Mouse (Mus musculus): Measurements from ENCODE around the gene Cops7b. TPM values are rescaled to one million over a fixed set of nuclear protein-coding genes. Genes with fewer than 3 reads are reported as not detected.

Cops7b gene
- polyA plus RNA-seq, 1 experiment, result 25.2 TPM

- H3K27me3 ChIP-seq (ENCODE audit: control insufficient read depth, insufficient read depth, insufficient read length), result no peaks in the 10 kb centered on the region
Observed at GRCm38 (mm10) chr1:86546797-86547196, 35.9 kb upstream of the Cops7b start.

GRCm38 (mm10) chr1:86551299-86551698 is 31.4 kb upstream of the Cops7b start:
- Histone ChIP-seq H3K79me2 (ENCODE audit: control insufficient read depth, insufficient read depth) (no peaks in the 10 kb centered on the region), H3K36me3 (ENCODE audit: control insufficient read depth, insufficient read depth) (peaks cover 6% of the 10 kb centered on the region), H3K4me3 (ENCODE audit: insufficient read depth, poor library complexity, severe bottlenecking) (no peak overlapping the region), H3ac (ENCODE audit: control insufficient read depth, insufficient read length, low read depth) (no peak overlapping the region), H3K27me3 (ENCODE audit: control insufficient read depth, insufficient read depth, insufficient read length) (no peaks in the 10 kb centered on the region), H3K79me3 (ENCODE audit: low read depth) (no peaks in the 10 kb centered on the region)
- no peak for TF ChIP-seq MYOG (IDR thresholded peaks at IDR 0.05; ENCODE audit: control insufficient read depth, extremely low read depth, insufficient read length)
- no peak for TF ChIP-seq FOSL1 (IDR thresholded peaks at IDR 0.05; ENCODE audit: insufficient read depth, low read length, poor library complexity, severe bottlenecking)
- no peak for TF ChIP-seq MYOD1 (IDR thresholded peaks at IDR 0.05; ENCODE audit: control insufficient read depth, insufficient read length, low read depth)
- no peak for TF ChIP-seq MAX (IDR thresholded peaks at IDR 0.05)
- TF ChIP-seq CEBPB (IDR thresholded peaks at IDR 0.05; ENCODE audit: low read depth), result no peak
- TF ChIP-seq CTCF (IDR thresholded peaks at IDR 0.05; ENCODE audit: control insufficient read depth, insufficient read depth, insufficient read length), result no peak
- TF ChIP-seq USF1 (IDR thresholded peaks at IDR 0.05; ENCODE audit: low read depth), result no peak

More at GRCm38 (mm10) chr1:86546797-86547196, 35.9 kb upstream of the Cops7b start:
- H3K36me3 ChIP-seq (ENCODE audit: control insufficient read depth, insufficient read depth), result peaks cover 32% of the 10 kb centered on the region
- no peaks in the 10 kb centered on the region for H3K79me3 ChIP-seq (ENCODE audit: low read depth)
- H3K4me3 ChIP-seq (ENCODE audit: insufficient read depth, poor library complexity, severe bottlenecking), result no peak overlapping the region
- no peak overlapping the region for H3ac ChIP-seq (ENCODE audit: control insufficient read depth, insufficient read length, low read depth)
- TF ChIP-seq CEBPB (IDR thresholded peaks at IDR 0.05; ENCODE audit: low read depth), result no peak
- no peak for TF ChIP-seq USF1 (IDR thresholded peaks at IDR 0.05; ENCODE audit: low read depth)
- no peak for TF ChIP-seq CTCF (IDR thresholded peaks at IDR 0.05; ENCODE audit: control insufficient read depth, insufficient read depth, insufficient read length)
- no peak for TF ChIP-seq MYOG (IDR thresholded peaks at IDR 0.05; ENCODE audit: control insufficient read depth, extremely low read depth, insufficient read length)
- TF ChIP-seq FOSL1 (IDR thresholded peaks at IDR 0.05; ENCODE audit: insufficient read depth, low read length, poor library complexity, severe bottlenecking), result no peak
- no peak for TF ChIP-seq MAX (IDR thresholded peaks at IDR 0.05)
- no peak for TF ChIP-seq MYOD1 (IDR thresholded peaks at IDR 0.05; ENCODE audit: control insufficient read depth, insufficient read length, low read depth)
- no peaks in the 10 kb centered on the region for H3K79me2 ChIP-seq (ENCODE audit: control insufficient read depth, insufficient read depth)

- H3K79me3 ChIP-seq (ENCODE audit: low read depth), result no peaks in the 10 kb centered on the region
- peaks cover 6% of the 10 kb centered on the region for H3K36me3 ChIP-seq (ENCODE audit: control insufficient read depth, insufficient read depth)
- no peak overlapping the region for H3ac ChIP-seq (ENCODE audit: control insufficient read depth, insufficient read length, low read depth)
- no peak overlapping the region for H3K4me3 ChIP-seq (ENCODE audit: insufficient read depth, poor library complexity, severe bottlenecking)
- no peaks in the 10 kb centered on the region for H3K79me2 ChIP-seq (ENCODE audit: control insufficient read depth, insufficient read depth)
- TF ChIP-seq MAX (IDR thresholded peaks at IDR 0.05), result no peak
- H3K27me3 ChIP-seq (ENCODE audit: control insufficient read depth, insufficient read depth, insufficient read length), result no peaks in the 10 kb centered on the region
Observed at GRCm38 (mm10) chr1:86551877-86552276, 30.8 kb upstream of the Cops7b start.

GRCm38 (mm10) chr1:86555665-86556064 is 27.0 kb upstream of the Cops7b start:
- Histone ChIP-seq H3ac (ENCODE audit: control insufficient read depth, insufficient read length, low read depth) (no peak overlapping the region), H3K27me3 (ENCODE audit: control insufficient read depth, insufficient read depth, insufficient read length) (no peaks in the 10 kb centered on the region), H3K79me3 (ENCODE audit: low read depth) (no peaks in the 10 kb centered on the region), H3K36me3 (ENCODE audit: control insufficient read depth, insufficient read depth) (no peaks in the 10 kb centered on the region), H3K79me2 (ENCODE audit: control insufficient read depth, insufficient read depth) (no peaks in the 10 kb centered on the region), H3K4me3 (ENCODE audit: insufficient read depth, poor library complexity, severe bottlenecking) (no peak overlapping the region)
- no peak for TF ChIP-seq FOSL1 (IDR thresholded peaks at IDR 0.05; ENCODE audit: insufficient read depth, low read length, poor library complexity, severe bottlenecking)
- no peak for TF ChIP-seq CTCF (IDR thresholded peaks at IDR 0.05; ENCODE audit: control insufficient read depth, insufficient read depth, insufficient read length)
- TF ChIP-seq USF1 (IDR thresholded peaks at IDR 0.05; ENCODE audit: low read depth), result no peak
- no peak for TF ChIP-seq MYOG (IDR thresholded peaks at IDR 0.05; ENCODE audit: control insufficient read depth, extremely low read depth, insufficient read length)
- TF ChIP-seq MYOD1 (IDR thresholded peaks at IDR 0.05; ENCODE audit: control insufficient read depth, insufficient read length, low read depth), result no peak
- no peak for TF ChIP-seq CEBPB (IDR thresholded peaks at IDR 0.05; ENCODE audit: low read depth)

- no peaks in the 10 kb centered on the region for H3K36me3 ChIP-seq (ENCODE audit: control insufficient read depth, insufficient read depth)
Observed at GRCm38 (mm10) chr1:86557872-86558271, 24.8 kb upstream of the Cops7b start.

GRCm38 (mm10) chr1:86559232-86559631 is 23.5 kb upstream of the Cops7b start:
- no peak overlapping the region for H3ac ChIP-seq (ENCODE audit: control insufficient read depth, insufficient read length, low read depth)
- H3K79me3 ChIP-seq (ENCODE audit: low read depth), result no peaks in the 10 kb centered on the region
- no peak overlapping the region for H3K4me3 ChIP-seq (ENCODE audit: insufficient read depth, poor library complexity, severe bottlenecking)
- H3K79me2 ChIP-seq (ENCODE audit: control insufficient read depth, insufficient read depth), result no peaks in the 10 kb centered on the region
- H3K36me3 ChIP-seq (ENCODE audit: control insufficient read depth, insufficient read depth), result no peaks in the 10 kb centered on the region
- no peaks in the 10 kb centered on the region for H3K27me3 ChIP-seq (ENCODE audit: control insufficient read depth, insufficient read depth, insufficient read length)
- no peak for TF ChIP-seq MAX (IDR thresholded peaks at IDR 0.05)
- TF ChIP-seq USF1 (IDR thresholded peaks at IDR 0.05; ENCODE audit: low read depth), result no peak
- TF ChIP-seq CTCF (IDR thresholded peaks at IDR 0.05; ENCODE audit: control insufficient read depth, insufficient read depth, insufficient read length), result no peak
- no peak for TF ChIP-seq MYOG (IDR thresholded peaks at IDR 0.05; ENCODE audit: control insufficient read depth, extremely low read depth, insufficient read length)
- TF ChIP-seq FOSL1 (IDR thresholded peaks at IDR 0.05; ENCODE audit: insufficient read depth, low read length, poor library complexity, severe bottlenecking), result no peak

More at GRCm38 (mm10) chr1:86557872-86558271, 24.8 kb upstream of the Cops7b start:
- Histone ChIP-seq H3K79me3 (ENCODE audit: low read depth) (no peaks in the 10 kb centered on the region), H3K79me2 (ENCODE audit: control insufficient read depth, insufficient read depth) (no peaks in the 10 kb centered on the region), H3K4me3 (ENCODE audit: insufficient read depth, poor library complexity, severe bottlenecking) (no peak overlapping the region), H3K27me3 (ENCODE audit: control insufficient read depth, insufficient read depth, insufficient read length) (no peaks in the 10 kb centered on the region), H3ac (ENCODE audit: control insufficient read depth, insufficient read length, low read depth) (no peak overlapping the region)
- TF ChIP-seq MYOD1 (IDR thresholded peaks at IDR 0.05; ENCODE audit: control insufficient read depth, insufficient read length, low read depth) (no peak), USF1 (IDR thresholded peaks at IDR 0.05; ENCODE audit: low read depth) (no peak), MAX (IDR thresholded peaks at IDR 0.05) (no peak), CTCF (IDR thresholded peaks at IDR 0.05; ENCODE audit: control insufficient read depth, insufficient read depth, insufficient read length) (no peak), FOSL1 (IDR thresholded peaks at IDR 0.05; ENCODE audit: insufficient read depth, low read length, poor library complexity, severe bottlenecking) (no peak), CEBPB (IDR thresholded peaks at IDR 0.05; ENCODE audit: low read depth) (no peak), MYOG (IDR thresholded peaks at IDR 0.05; ENCODE audit: control insufficient read depth, extremely low read depth, insufficient read length) (no peak)

Measured in C2C12 (cell line).